Mouse (Mus musculus) left cerebral cortex, adult 11 months (tissue): Measurements from ENCODE around the gene Napsa.
A peak's percentile ranks its signal among the peaks of the same experiment; 100 is the strongest.

Source experiments
- DNase-seq: peaks from one replicate; pipeline ENCODE4 v3.0.0; 2022; ENCODE audit warnings: low spot score

Napsa gene

GRCm38 (mm10) chr7:44571811-44572210 is 369 bp upstream of the Napsa start:
- DNase-seq: no peak

- DNase-seq: no peak
Measured at GRCm38 (mm10) chr7:44572956-44573484, 840 bp downstream of the Napsa start.

- DNase-seq: no peak
Measured at GRCm38 (mm10) chr7:44576333-44576844, 4.2 kb downstream of the Napsa start.

- no peak for DNase-seq
Measured at GRCm38 (mm10) chr7:44581637-44582036, 9.5 kb downstream of the Napsa start.

- DNase-seq: no peak
Measured at GRCm38 (mm10) chr7:44582709-44583108, 10.5 kb downstream of the Napsa start.

- DNase-seq: no peak
Measured at GRCm38 (mm10) chr7:44583146-44583545, 11.0 kb downstream of the Napsa start.

- no peak for DNase-seq
Measured at GRCm38 (mm10) chr7:44584265-44584804, 12.2 kb downstream of the Napsa start.

GRCm38 (mm10) chr7:44584921-44585320 is 12.7 kb downstream of the Napsa start:
- no peak for DNase-seq

GRCm38 (mm10) chr7:44585606-44586005 is 13.4 kb downstream of the Napsa start:
- DNase-seq: no peak

GRCm38 (mm10) chr7:44586518-44586917 is 14.3 kb downstream of the Napsa start:
- DNase-seq: no peak

GRCm38 (mm10) chr7:44586930-44587329 is 14.8 kb downstream of the Napsa start:
- no peak for DNase-seq

GRCm38 (mm10) chr7:44587676-44588075 is 15.5 kb downstream of the Napsa start:
- no peak for DNase-seq

- DNase-seq: no peak
Measured at GRCm38 (mm10) chr7:44588338-44588737, 16.2 kb downstream of the Napsa start.

GRCm38 (mm10) chr7:44589149-44589548 is 17.0 kb downstream of the Napsa start:
- no peak for DNase-seq

- DNase-seq: no peak
Measured at GRCm38 (mm10) chr7:44589946-44590345, 17.8 kb downstream of the Napsa start.

GRCm38 (mm10) chr7:44590402-44591347 is 18.5 kb downstream of the Napsa start, which contains the start of gene Kcnc3:
Gene Kcnc3 (plus strand): TSS chr7:44590664.
- peak; percentile 92 for DNase-seq

- no peak for DNase-seq
Measured at GRCm38 (mm10) chr7:44591348-44592116, 19.4 kb downstream of the Napsa start.

GRCm38 (mm10) chr7:44593051-44593450 is 20.9 kb downstream of the Napsa start:
- DNase-seq: no peak

GRCm38 (mm10) chr7:44593775-44594174 is 21.6 kb downstream of the Napsa start:
- DNase-seq: peak; percentile 79

GRCm38 (mm10) chr7:44594291-44594690 is 22.1 kb downstream of the Napsa start:
- no peak for DNase-seq

GRCm38 (mm10) chr7:44595131-44595561 is 23.0 kb downstream of the Napsa start:
- DNase-seq: no peak

- DNase-seq: no peak
Measured at GRCm38 (mm10) chr7:44596051-44596450, 23.9 kb downstream of the Napsa start.
